Mouse (Mus musculus) bone marrow, adult 2 months (tissue): ENCODE measurements at regions not wholly inside any gene's neighbourhood (a gene's known extent, or its start where the extent isn't known, plus 50 kb on each side); places are given as distances from the start of the nearest gene placed in this dataset.

ENCODE experiments used
- H3K27ac ChIP-seq: fragments of 200-500 bp; 2 replicates; pipeline ENCODE4 v1.5.1; 2012; ENCODE audit warnings: low read depth, mild to moderate bottlenecking, control low read depth, inconsistent platforms, low read length; ENCODE audit not compliant: control insufficient read depth, poor library complexity, insufficient read depth
- H3K4me1 ChIP-seq: fragments of 200-500 bp; 2 replicates; pipeline ENCODE4 v1.6.1; 2011; ENCODE audit warnings: low read length; ENCODE audit not compliant: control insufficient read depth, insufficient read depth
- H3K4me3 ChIP-seq: fragments of 200-500 bp; replicated peaks from 2 replicates; pipeline ENCODE3; 2011; ENCODE audit warnings: mild to moderate bottlenecking, low read depth, low read length, control low read depth; ENCODE audit not compliant: control insufficient read depth
- CTCF ChIP-seq: fragments of 200-500 bp; IDR thresholded peaks from 2 replicates; pipeline ENCODE4 v1.5.1; 2011; ENCODE audit warnings: low read length, control low read depth; ENCODE audit not compliant: control insufficient read depth, insufficient read depth
- POLR2A ChIP-seq: fragments of 200-500 bp; IDR thresholded peaks from 2 replicates; pipeline ENCODE4 v1.6.1; 2011; ENCODE audit warnings: low read depth, mild to moderate bottlenecking, control low read depth, low read length, borderline replicate concordance; ENCODE audit not compliant: control insufficient read depth
- WGBS: fragments of 180-500 bp; shearing (Covaris S2); methylation state at CpG from one replicate; pipeline ENCODE4 v1.1.7; 2018; 5-methylcytosine and 5-hydroxymethylcytosine counted together

DNA sequence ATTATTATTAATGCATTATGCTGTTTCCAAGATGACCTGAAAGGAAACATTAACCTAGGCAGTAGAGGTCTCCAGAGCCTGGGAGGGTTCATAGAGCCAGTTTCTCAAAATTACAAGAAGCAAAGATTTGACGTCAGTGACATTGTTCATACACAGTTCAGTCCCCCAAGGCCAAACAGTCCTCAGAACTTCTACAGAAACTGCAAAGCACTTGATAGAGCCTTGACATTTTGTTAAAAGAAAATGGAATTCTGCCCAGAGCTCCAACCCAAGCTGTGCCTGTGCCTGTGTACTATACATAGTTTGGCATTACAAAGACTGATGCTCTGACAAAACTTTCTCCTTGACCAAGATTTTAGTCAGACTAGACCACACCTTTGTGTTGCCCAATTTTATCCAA lies 118.9 kb downstream of the H2al2a start:
- 75% methylated on average over 1 of the region's 1 CpGs for WGBS

DNA sequence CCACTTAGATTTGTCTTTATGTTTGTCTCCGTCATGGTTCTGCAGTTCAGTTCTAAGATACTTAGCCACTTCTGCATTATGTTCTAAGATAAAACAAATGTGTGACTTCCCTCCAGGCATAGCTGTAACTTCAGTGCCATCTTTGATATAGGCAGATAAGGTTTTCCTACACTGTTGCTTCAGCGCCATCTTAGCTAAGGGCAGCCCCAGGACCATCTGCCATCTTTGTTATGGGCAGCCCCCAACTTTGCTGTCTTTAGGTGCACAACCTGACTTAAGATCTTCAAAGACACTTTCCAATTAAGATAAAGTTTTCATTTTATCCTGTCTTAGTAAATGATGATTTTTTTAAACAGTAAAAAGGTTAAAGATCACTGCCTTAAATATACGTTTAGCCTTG lies 119.8 kb downstream of the H2al2a start:
- no peak overlapping the region for H3K27ac ChIP-seq
- H3K4me1 ChIP-seq = no peaks in the 10 kb centered on the region; the same call in 1 of the 2 replicates
- 82% methylated on average over 3 of the region's 3 CpGs for WGBS
- no peak for TF ChIP-seq CTCF
- TF ChIP-seq POLR2A = no peak
- no peak overlapping the region for H3K4me3 ChIP-seq

More for the DNA sequence above, 118.9 kb downstream of the H2al2a start:
- Histone ChIP-seq H3K4me3 (no peak overlapping the region), H3K4me1 (no peaks in the 10 kb centered on the region; the same call in 1 of the 2 replicates), H3K27ac (no peak overlapping the region)
- no peak for TF ChIP-seq CTCF
- TF ChIP-seq POLR2A = no peak

DNA sequence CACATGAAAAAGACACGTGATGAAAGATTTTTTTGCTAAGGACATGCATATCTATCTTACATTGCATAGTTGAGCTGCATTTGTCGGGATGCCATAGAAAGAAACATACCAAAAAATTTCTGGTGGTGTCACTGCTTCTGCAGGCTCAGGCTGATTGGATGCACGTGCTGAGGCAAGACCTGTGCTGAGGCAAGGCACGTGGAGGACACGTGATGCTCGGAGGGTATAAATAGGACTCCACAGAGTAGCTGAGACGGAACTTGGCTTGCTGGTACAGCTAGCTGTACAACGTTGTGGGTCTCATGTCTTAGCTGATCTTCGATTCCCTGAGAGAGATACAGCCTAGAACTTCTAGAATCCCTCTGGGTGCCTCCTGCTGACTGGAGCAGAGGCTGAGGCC lies 120.6 kb downstream of the H2al2a start:
- TF ChIP-seq POLR2A (no peak), CTCF (no peak)
- Histone ChIP-seq H3K27ac (no peak overlapping the region), H3K4me3 (no peak overlapping the region), H3K4me1 (no peaks in the 10 kb centered on the region; the same call in 1 of the 2 replicates)
- 84% methylated on average over 9 of the region's 9 CpGs for WGBS

DNA sequence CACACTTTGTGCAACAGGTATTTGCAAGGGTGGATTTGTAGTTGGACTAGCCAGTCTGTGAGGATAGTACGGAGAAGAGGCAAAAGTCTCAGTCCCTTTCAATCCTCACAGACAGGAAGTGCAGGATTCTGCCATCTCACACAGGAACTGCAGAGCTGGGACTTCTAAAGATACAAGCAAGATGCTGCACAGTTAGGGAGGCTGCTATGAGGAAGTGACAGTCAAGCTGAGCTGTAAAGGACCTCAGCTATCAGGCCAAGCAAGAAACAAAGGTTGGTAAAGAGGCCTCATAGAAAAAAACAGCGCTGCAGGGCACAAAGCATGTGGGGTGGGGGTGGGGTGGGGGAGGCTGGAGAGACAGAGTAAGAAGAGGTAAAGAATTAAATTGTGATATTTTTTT lies 126.2 kb downstream of the H2al2a start:
- Histone ChIP-seq H3K27ac (no peak overlapping the region), H3K4me3 (no peak overlapping the region), H3K4me1 (no peaks in the 10 kb centered on the region)
- WGBS = 7% methylated on average over 2 of the region's 2 CpGs
- TF ChIP-seq POLR2A = no peak
- TF ChIP-seq CTCF = no peak

DNA sequence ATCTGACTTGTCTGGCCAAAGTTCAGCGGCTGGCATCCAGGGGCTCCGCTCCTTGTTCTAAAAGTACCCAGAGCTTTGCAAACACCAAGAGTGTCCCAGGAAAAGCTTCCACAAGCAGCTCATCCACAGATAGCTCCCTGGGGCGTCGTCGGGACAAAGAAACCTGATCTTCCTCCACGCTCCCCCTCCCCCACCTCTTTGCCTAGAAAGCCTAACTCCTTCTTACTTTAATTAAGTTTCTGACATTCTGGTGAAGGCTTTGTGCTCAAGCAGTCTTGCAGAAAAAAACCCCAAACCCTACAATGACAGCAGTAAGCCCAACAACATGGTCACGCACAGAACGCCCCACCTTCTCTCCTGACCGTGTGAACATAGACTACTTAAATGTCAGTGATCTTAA lies 128.6 kb downstream of the H2al2a start:
- TF ChIP-seq POLR2A = no peak
- TF ChIP-seq CTCF = no peak
- Histone ChIP-seq H3K4me3 (no peak overlapping the region), H3K27ac (no peak overlapping the region), H3K4me1 (no peaks in the 10 kb centered on the region)
- 86% methylated on average over 9 of the region's 9 CpGs for WGBS

DNA sequence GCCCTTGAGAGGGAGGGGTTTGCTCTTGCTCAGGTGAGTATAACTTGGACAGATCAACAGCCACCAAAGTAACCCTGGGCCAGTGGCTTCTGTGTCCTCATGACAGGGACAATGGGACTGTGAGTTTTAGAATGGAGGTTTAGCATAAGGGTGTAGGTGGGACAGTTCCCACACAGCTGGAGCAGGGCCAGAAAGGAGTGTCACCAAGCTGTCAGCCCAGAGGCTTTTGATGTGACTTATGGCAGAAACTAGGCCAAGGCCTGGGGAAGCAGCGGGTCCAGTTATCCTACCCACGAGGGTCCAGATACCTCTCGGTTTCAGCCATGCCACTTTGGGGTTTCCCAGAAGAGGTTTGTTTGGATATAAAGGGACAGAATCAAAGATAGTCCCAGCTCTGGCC lies 129.4 kb downstream of the H2al2a start:
- TF ChIP-seq CTCF (no peak), POLR2A (no peak)
- WGBS = 70% methylated on average over 3 of the region's 3 CpGs
- Histone ChIP-seq H3K4me3 (no peak overlapping the region), H3K27ac (no peak overlapping the region), H3K4me1 (no peaks in the 10 kb centered on the region)

DNA sequence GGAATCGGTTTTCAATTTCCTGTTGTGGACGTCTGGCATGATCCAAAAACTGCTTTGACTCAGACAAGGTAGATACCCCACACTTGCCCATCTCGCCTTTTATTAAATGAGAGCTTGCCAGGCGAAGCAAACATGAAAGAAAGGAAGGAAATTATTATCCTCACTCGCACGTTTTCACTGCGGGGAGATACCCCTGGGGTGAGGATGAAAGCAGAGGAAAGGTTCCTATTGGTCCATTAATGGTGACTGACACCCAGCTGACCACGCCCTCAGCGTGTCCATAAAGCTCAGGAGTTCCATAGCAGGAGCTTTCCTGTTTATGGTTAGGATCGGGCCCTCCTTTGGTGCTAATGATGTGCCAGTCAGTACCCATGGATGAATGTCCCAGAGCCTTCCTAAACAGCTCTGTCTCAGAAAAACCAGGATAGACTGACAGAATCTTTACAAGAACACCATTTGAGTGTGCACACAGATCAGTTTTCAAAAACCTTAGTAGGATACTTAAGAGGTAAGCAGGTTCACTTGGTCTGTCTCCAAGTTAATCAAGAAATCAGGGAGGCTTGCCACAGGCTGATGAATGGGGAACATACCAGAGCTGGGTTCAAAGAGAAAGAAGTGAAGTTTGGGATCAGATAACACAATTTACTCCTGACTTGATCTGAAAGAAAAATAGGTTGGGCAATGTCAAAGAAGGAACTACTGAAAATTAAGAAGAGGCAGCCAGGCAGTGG lies 130.7 kb upstream of the Nebl start:
- Histone ChIP-seq H3K4me1 (no peaks in the 10 kb centered on the region; the same call in 1 of the 2 replicates), H3K4me3 (no peak overlapping the region), H3K27ac (no peak overlapping the region)
- TF ChIP-seq CTCF = no peak
- no peak for TF ChIP-seq POLR2A
- 9% methylated on average over 10 of the region's 10 CpGs for WGBS

DNA sequence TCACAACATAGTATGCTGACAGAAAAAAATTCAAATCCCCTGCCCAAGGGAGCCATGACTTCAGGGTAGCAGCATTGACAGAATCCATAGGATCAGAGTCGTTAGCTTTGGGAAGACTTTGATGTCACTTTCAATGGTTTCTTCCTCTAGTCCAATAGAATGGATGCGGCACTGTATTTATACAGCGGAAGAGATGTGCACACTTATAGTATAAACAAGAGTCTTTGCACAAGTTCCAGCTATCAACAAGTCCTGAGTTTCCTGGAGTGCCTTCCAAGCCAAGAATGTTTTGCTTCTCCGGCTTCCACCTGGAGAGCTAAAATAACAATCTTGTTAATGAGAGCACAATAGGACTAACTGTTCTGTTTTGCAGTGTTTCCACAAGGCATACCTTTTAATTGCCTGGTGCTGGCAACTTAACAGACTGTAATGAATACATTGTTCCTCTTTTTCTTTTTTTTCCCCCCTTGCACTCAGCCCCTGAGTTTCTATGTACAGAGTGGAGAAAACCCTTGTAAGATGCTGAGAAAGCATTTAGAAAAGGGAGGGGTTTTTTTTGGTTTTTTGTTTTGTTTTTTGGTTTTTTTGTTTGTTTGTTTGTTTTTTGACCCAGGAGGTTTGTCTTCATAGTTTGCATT lies 129.8 kb upstream of the Nebl start:
- TF ChIP-seq CTCF (no peak), POLR2A (no peak)
- whole genome bisulfite sequencing = 61% methylated on average over 4 of the region's 4 CpGs
- H3K4me1 ChIP-seq = no peaks in the 10 kb centered on the region; the same call in 1 of the 2 replicates
- H3K27ac ChIP-seq = no peak overlapping the region
- no peak overlapping the region for H3K4me3 ChIP-seq

DNA sequence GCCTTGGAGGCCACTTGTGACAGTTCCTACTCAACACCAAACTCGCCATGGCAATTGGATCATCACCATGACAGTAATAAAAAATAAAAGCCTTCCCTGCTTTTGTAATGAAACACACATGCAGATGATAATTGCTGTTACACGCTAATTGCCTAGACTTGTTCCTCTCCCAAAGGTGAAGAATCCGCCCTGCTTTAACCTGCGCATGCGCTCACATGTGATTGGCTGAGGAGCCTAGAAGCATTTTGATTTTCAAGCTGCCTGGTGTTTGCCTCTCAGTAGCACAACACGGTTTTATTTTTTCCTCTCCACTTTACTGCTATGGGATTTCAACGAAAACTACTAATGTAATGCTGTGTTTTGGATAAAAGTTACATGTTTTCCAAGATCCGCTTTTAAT lies 128.0 kb upstream of the Nebl start:
- Histone ChIP-seq H3K4me1 (no peaks in the 10 kb centered on the region; the same call in 1 of the 2 replicates), H3K27ac (no peak overlapping the region), H3K4me3 (no peak overlapping the region)
- no peak for TF ChIP-seq POLR2A
- no peak for TF ChIP-seq CTCF
- WGBS = 89% methylated on average over 8 of the region's 8 CpGs
